Mouse (Mus musculus): ENCODE measurements around the gene Olfr702. TPM values are rescaled to one million over a fixed set of nuclear protein-coding genes. Genes with fewer than 3 reads are reported as not detected.

Gene Olfr702
- polyA plus RNA-seq (2011; ENCODE audit: insufficient read depth, insufficient read length, low read depth, missing spikeins), result not detected in 2 replicates

DNA sequence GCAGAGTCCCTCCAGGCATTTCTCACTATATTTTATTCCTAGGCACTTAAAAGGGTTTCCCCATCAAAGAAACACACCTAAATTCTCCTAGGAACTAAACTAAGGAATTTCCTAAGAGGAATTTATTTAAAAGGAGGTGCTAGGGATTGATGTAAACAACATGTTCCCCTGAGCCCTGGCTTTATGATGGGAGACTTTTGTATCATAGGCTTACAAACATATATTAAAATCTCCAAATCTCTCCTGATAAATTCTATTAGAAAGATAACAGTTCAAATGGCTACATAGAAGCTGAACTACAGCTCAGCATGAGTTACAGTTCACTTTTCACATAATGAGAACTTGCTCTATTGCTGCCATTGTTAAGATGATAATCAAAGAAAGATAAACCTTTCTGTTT is at the start of gene Olfr702:
Gene Olfr702, minus strand, starts transcription at position 101 of the 400 bp plus-strand sequence.
- Histone ChIP-seq H3K9me3 (replicated peaks; ENCODE audit: control insufficient read depth, insufficient read depth, low read length, poor library complexity, severe bottlenecking) (no peaks in the 10 kb centered on the region), H3K4me1 (ENCODE audit: control insufficient read depth, insufficient read depth, low read length) (no peaks in the 10 kb centered on the region), H3K4me3 (ENCODE audit: low read depth, low read length) (no peak within 1 kb of the TSS), H3K36me3 (ENCODE audit: control insufficient read depth, insufficient read depth, low read length, poor library complexity, severe bottlenecking) (no peaks in the 10 kb centered on the region), H3K27me3 (ENCODE audit: control insufficient read depth, insufficient read depth, low read length, poor library complexity, severe bottlenecking) (no peaks in the 10 kb centered on the region), H3K27ac (ENCODE audit: insufficient read depth, low read length) (no peak within 1 kb of the TSS), H3K9ac (ENCODE audit: low read depth, poor library complexity, severe bottlenecking) (no peak within 1 kb of the TSS)
- TF ChIP-seq POLR2A (IDR thresholded peaks at IDR 0.05; ENCODE audit: insufficient read depth, low read length) (no peak), EP300 (IDR thresholded peaks at IDR 0.05; ENCODE audit: insufficient read depth, low read depth, low read length) (no peak), CTCF (IDR thresholded peaks at IDR 0.05; ENCODE audit: low read depth, low read length) (no peak)

DNA sequence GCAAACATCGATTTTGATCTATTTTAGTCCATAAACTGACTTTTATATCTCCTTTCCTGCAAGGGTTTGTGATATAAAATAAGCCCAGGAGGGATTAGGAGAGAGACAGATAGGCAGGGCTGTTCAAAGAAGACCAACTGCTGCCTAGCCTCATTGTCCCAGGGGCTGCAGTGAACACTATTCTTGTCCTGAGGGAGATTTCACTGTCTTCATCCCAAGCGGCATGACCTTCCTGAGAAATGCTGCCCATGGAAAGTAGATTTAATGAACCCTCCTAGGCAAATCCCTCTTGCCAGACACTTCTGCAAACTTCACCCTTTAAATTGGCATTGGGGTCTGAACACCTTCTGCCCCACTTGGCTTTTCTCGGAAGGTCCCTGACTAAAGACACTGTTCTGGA is 43.1 kb upstream of the Olfr702 start, which contains the start of gene Olfr705:
Gene Olfr705, minus strand, starts transcription at position 101 of the 400 bp plus-strand sequence.
- H3K9ac ChIP-seq (ENCODE audit: low read depth, poor library complexity, severe bottlenecking), result no peak within 1 kb of the TSS
- H3K27me3 ChIP-seq (ENCODE audit: control insufficient read depth, insufficient read depth, low read length, poor library complexity, severe bottlenecking), result no peaks in the 10 kb centered on the region
- no peaks in the 10 kb centered on the region for H3K4me1 ChIP-seq (ENCODE audit: control insufficient read depth, insufficient read depth, low read length)
- no peaks in the 10 kb centered on the region for H3K9me3 ChIP-seq (replicated peaks; ENCODE audit: control insufficient read depth, insufficient read depth, low read length, poor library complexity, severe bottlenecking)
- H3K27ac ChIP-seq (ENCODE audit: insufficient read depth, low read length), result no peak within 1 kb of the TSS
- TF ChIP-seq CTCF (IDR thresholded peaks at IDR 0.05; ENCODE audit: low read depth, low read length), result no peak
- no peak for TF ChIP-seq EP300 (IDR thresholded peaks at IDR 0.05; ENCODE audit: insufficient read depth, low read depth, low read length)
- TF ChIP-seq POLR2A (IDR thresholded peaks at IDR 0.05; ENCODE audit: insufficient read depth, low read length), result no peak
- H3K4me3 ChIP-seq (ENCODE audit: low read depth, low read length), result no peak within 1 kb of the TSS
- no peaks in the 10 kb centered on the region for H3K36me3 ChIP-seq (ENCODE audit: control insufficient read depth, insufficient read depth, low read length, poor library complexity, severe bottlenecking)

DNA sequence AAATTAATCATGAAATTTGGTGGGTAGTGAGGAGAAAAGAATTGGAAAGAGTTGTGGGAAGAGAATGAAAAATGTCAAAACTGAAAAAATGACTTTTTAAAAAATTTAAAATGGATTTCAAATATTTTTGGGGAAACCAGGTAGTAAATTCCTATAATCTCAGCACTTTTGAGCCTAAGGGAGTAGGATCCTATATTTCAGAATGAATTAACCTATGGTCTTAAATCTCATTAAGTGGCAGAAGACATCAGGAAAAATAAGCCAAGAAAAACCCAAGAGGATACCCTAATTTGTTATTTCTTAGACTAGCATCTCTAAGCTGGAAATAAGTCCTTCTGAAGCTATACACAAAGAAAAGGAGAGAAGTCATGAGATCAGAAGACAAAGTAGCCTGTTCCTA is 29.2 kb upstream of the Olfr702 start, which contains the start of gene Olfr704:
Gene Olfr704, plus strand, starts transcription at position 301 of the 400 bp plus-strand sequence.
- Histone ChIP-seq H3K9me3 (replicated peaks; ENCODE audit: control insufficient read depth, insufficient read depth, low read length, poor library complexity, severe bottlenecking) (no peaks in the 10 kb centered on the region), H3K4me1 (ENCODE audit: control insufficient read depth, insufficient read depth, low read length) (no peaks in the 10 kb centered on the region), H3K27ac (ENCODE audit: insufficient read depth, low read length) (no peak within 1 kb of the TSS), H3K36me3 (ENCODE audit: control insufficient read depth, insufficient read depth, low read length, poor library complexity, severe bottlenecking) (no peaks in the 10 kb centered on the region), H3K27me3 (ENCODE audit: control insufficient read depth, insufficient read depth, low read length, poor library complexity, severe bottlenecking) (no peaks in the 10 kb centered on the region), H3K9ac (ENCODE audit: low read depth, poor library complexity, severe bottlenecking) (no peak within 1 kb of the TSS), H3K4me3 (ENCODE audit: low read depth, low read length) (no peak within 1 kb of the TSS)
- TF ChIP-seq EP300 (IDR thresholded peaks at IDR 0.05; ENCODE audit: insufficient read depth, low read depth, low read length) (no peak), CTCF (IDR thresholded peaks at IDR 0.05; ENCODE audit: low read depth, low read length) (no peak), POLR2A (IDR thresholded peaks at IDR 0.05; ENCODE audit: insufficient read depth, low read length) (no peak)

DNA sequence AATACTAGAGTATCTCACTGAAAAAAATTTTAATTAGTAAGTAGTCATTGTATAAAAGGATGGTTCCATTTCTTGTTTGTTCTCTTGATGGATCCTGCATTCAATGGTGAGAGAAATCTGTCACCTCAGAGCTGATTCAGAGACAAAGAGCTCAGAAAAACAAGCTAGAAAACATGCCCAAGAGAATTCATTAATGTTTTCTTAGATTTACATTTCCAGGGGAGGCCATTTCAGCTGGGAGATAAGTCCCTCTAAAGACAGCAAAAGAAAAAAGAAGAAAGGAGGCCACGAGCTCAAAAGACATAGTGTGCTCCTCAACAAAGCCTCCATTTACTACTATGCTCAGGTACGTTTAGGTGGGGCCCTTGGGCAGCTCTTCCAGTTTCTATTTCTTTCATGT is 9.4 kb upstream of the Olfr702 start, which contains the start of gene Olfr703:
Gene Olfr703, plus strand, starts transcription at position 301 of the 400 bp plus-strand sequence.
- Histone ChIP-seq H3K27me3 (ENCODE audit: control insufficient read depth, insufficient read depth, low read length, poor library complexity, severe bottlenecking) (no peaks in the 10 kb centered on the region), H3K4me3 (ENCODE audit: low read depth, low read length) (no peak within 1 kb of the TSS), H3K4me1 (ENCODE audit: control insufficient read depth, insufficient read depth, low read length) (no peaks in the 10 kb centered on the region), H3K9me3 (replicated peaks; ENCODE audit: control insufficient read depth, insufficient read depth, low read length, poor library complexity, severe bottlenecking) (no peaks in the 10 kb centered on the region), H3K27ac (ENCODE audit: insufficient read depth, low read length) (no peak within 1 kb of the TSS), H3K36me3 (ENCODE audit: control insufficient read depth, insufficient read depth, low read length, poor library complexity, severe bottlenecking) (no peaks in the 10 kb centered on the region), H3K9ac (ENCODE audit: low read depth, poor library complexity, severe bottlenecking) (no peak within 1 kb of the TSS)
- TF ChIP-seq EP300 (IDR thresholded peaks at IDR 0.05; ENCODE audit: insufficient read depth, low read depth, low read length), result no peak
- TF ChIP-seq POLR2A (IDR thresholded peaks at IDR 0.05; ENCODE audit: insufficient read depth, low read length), result no peak
- TF ChIP-seq CTCF (IDR thresholded peaks at IDR 0.05; ENCODE audit: low read depth, low read length), result no peak

DNA sequence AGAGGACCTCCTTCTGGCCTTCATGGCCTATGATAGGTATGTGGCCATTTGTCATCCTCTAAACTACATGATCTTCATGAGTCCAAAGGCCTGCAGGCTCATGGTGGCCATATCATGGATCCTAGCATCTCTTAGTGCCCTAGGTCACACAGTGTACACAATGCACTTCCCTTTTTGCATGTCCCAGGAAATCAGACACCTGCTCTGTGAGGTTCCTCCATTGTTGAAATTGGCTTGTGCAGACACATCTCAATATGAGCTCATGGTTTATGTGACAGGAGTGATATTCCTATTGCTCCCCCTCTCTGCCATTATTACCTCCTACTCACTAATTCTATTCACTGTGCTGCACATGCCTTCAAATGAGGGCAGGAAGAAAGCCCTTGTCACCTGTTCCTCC is 15.3 kb downstream of the Olfr702 start:
- no peaks in the 10 kb centered on the region for H3K9me3 ChIP-seq (replicated peaks; ENCODE audit: control insufficient read depth, insufficient read depth, low read length, poor library complexity, severe bottlenecking)
- H3K36me3 ChIP-seq (ENCODE audit: control insufficient read depth, insufficient read depth, low read length, poor library complexity, severe bottlenecking), result no peaks in the 10 kb centered on the region
- H3K27me3 ChIP-seq (ENCODE audit: control insufficient read depth, insufficient read depth, low read length, poor library complexity, severe bottlenecking), result no peaks in the 10 kb centered on the region
- TF ChIP-seq EP300 (IDR thresholded peaks at IDR 0.05; ENCODE audit: insufficient read depth, low read depth, low read length) (no peak), CTCF (IDR thresholded peaks at IDR 0.05; ENCODE audit: low read depth, low read length) (no peak), POLR2A (IDR thresholded peaks at IDR 0.05; ENCODE audit: insufficient read depth, low read length) (no peak)
- H3K4me3 ChIP-seq (ENCODE audit: low read depth, low read length), result no peak overlapping the region
- no peaks in the 10 kb centered on the region for H3K4me1 ChIP-seq (ENCODE audit: control insufficient read depth, insufficient read depth, low read length)
- H3K9ac ChIP-seq (ENCODE audit: low read depth, poor library complexity, severe bottlenecking), result no peak overlapping the region
- H3K27ac ChIP-seq (ENCODE audit: insufficient read depth, low read length), result no peak overlapping the region

DNA sequence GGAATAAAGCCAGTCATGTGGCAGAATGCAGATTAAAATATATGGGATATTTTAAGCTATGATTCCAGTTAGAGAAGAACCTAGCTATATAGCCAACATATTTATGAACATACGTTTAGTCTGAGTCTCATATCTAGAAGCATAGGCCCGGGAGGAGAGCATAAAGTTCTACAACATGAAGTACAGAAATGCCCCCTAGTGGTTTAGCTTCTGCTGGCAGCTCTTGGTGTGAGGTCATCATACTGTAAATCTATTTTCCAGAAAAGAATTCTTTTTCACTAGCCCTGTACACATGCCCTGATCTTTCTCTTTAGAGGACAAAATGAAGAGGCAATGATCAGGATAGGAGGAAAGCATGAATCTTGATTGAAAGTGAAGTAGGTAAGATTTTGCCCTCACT is 17.9 kb downstream of the Olfr702 start:
- TF ChIP-seq POLR2A (IDR thresholded peaks at IDR 0.05; ENCODE audit: insufficient read depth, low read length) (no peak), EP300 (IDR thresholded peaks at IDR 0.05; ENCODE audit: insufficient read depth, low read depth, low read length) (no peak), CTCF (IDR thresholded peaks at IDR 0.05; ENCODE audit: low read depth, low read length) (no peak)
- no peak overlapping the region for H3K4me3 ChIP-seq (ENCODE audit: low read depth, low read length)
- no peak overlapping the region for H3K27ac ChIP-seq (ENCODE audit: insufficient read depth, low read length)

More for the DNA sequence above, 17.9 kb downstream of the Olfr702 start:
- H3K9me3 ChIP-seq (replicated peaks; ENCODE audit: control insufficient read depth, insufficient read depth, low read length, poor library complexity, severe bottlenecking), result no peaks in the 10 kb centered on the region
- H3K4me1 ChIP-seq (ENCODE audit: control insufficient read depth, insufficient read depth, low read length), result no peaks in the 10 kb centered on the region
- no peaks in the 10 kb centered on the region for H3K36me3 ChIP-seq (ENCODE audit: control insufficient read depth, insufficient read depth, low read length, poor library complexity, severe bottlenecking)
- H3K27me3 ChIP-seq (ENCODE audit: control insufficient read depth, insufficient read depth, low read length, poor library complexity, severe bottlenecking), result no peaks in the 10 kb centered on the region
- H3K9ac ChIP-seq (ENCODE audit: low read depth, poor library complexity, severe bottlenecking), result no peak overlapping the region

All from ES-Bruce4 (cell line).